Mouse (Mus musculus) retina, adult 2 months (tissue): Measurements from ENCODE around the gene Cfb.
"Not testable (repeated sequence)": the region's sequence is repeated elsewhere in the genome, so short reads cannot be mapped to it uniquely, and the experiment has no call there.

Experiments used
- DNase-seq: peaks from one replicate; pipeline ENCODE4 v3.0.0-alpha.2; 2012; ENCODE audit warnings: low read depth, low spot score

Gene Cfb

GRCm38 (mm10) chr17:34862416-34863081 lies at the start of gene Cfb:
Gene Cfb, minus strand, starts transcription at chr17:34862518.
- DNase-seq = no peak

DNA sequence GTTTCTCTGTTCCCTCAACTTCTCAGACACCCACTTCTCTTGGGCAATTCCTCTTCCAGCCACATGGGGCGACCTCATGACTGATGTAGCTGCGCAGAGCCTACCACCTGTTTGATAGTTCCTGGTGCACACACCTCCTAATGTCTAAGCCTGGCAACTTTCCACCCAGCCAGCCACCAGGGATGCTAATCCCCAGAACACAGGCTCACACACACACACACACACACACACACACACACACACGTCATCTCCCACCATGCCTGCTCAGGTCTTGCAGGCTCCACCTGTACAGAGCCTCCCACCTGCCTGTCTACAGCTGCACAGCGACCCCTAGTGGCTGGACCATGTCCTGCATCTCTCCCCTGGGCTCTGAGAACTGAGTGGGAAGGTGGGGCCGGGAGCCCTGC lies 49.6 kb upstream of the Cfb start:
- DNase-seq = peak; percentile 50

- DNase-seq = no peak
Measured at GRCm38 (mm10) chr17:34910982-34911381, 48.7 kb upstream of the Cfb start.

DNA sequence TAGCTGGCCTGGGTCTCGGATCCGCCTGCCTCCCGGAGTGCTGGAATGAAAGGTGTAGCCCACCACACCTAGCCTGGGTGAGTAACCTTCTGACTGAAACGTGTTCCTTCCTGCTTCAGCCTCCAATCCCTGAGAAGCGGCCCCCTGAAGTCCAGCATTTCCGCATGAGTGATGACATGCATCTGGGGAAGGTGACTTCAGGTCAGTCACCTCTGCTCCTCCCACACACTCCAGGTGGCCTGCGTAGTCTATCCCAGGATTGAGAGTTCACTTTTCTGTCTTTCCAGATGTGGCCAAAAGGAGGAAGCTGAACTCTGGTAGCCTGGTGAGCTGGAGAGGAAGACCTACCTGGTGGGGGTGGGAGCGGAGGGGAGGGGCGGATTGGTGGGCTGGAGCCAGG lies 40.6 kb upstream of the Cfb start:
- no peak for DNase-seq

DNA sequence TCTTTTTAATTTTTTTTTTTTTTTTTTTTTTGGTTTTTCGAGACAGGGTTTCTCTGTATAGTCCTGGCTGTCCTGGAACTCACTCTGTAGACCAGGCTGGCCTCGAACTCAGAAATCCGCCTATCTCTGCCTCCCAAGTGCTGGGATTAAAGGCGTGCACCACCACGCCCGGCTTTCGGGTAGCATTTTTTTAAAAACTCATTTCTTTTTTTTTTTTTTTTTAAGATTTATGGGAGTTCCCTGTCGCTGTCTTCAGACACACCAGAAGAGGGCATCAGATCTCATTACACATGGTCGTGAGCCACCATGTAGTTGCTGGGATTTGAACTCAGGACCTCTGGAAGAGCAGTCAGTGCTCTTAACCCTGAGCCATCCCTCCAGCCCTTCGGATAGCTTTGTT lies 39.6 kb upstream of the Cfb start:
- DNase-seq = not testable (repeated sequence)

DNA sequence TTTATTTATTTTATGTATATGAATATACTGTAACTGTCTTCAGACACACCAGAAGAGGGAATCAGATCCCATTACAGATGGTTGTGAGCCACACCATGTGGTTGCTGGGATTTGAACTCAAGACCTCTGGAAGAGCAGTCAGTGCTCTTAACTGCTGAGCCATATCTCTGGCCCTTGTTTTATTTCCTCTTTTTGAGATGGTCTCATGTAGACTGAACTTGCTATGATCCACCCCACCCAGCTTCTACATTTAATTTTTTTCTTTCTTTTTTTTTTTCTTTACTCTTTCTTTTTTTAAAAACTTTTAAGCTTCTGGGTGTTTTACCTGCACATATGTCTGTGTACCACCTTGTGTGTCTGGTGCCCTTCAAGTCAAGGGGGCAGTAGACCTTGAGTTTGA lies 38.5 kb upstream of the Cfb start:
- not testable (repeated sequence) for DNase-seq

GRCm38 (mm10) chr17:34899890-34900243 lies 37.5 kb upstream of the Cfb start:
- DNase-seq = no peak

- DNase-seq = no peak
Measured at GRCm38 (mm10) chr17:34899053-34899889, 37.0 kb upstream of the Cfb start.

DNA sequence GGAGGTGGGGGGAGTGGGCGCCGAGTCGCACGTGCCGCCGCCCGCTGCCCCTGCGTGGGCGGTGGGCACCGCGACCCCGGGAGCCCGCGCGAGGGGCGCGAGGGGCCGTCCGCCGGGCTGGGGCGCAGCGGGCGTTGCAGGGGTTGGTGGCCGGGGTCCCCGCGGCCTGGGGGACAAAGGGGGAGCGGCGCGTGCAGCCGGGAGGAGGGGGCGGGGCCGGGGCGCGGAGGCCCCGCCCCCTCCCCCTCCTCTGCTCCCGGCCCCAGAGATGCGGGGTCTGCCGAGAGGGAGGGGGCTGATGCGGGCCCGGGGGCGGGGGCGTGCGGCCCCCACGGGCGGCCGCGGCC lies 36.4 kb upstream of the Cfb start:
- no peak for DNase-seq

GRCm38 (mm10) chr17:34898160-34898586 lies 35.9 kb upstream of the Cfb start, which contains the start of the genes C2 and Ehmt2:
Gene C2, minus strand, starts transcription at chr17:34898265.
Gene Ehmt2, plus strand, starts transcription at chr17:34898469.
- DNase-seq = peak; percentile 53

GRCm38 (mm10) chr17:34897373-34898159 lies 35.2 kb upstream of the Cfb start:
- DNase-seq = no peak

- DNase-seq = no peak
Measured at GRCm38 (mm10) chr17:34896366-34896765, 34.0 kb upstream of the Cfb start.

GRCm38 (mm10) chr17:34895724-34896123 lies 33.4 kb upstream of the Cfb start:
- DNase-seq = no peak

DNA sequence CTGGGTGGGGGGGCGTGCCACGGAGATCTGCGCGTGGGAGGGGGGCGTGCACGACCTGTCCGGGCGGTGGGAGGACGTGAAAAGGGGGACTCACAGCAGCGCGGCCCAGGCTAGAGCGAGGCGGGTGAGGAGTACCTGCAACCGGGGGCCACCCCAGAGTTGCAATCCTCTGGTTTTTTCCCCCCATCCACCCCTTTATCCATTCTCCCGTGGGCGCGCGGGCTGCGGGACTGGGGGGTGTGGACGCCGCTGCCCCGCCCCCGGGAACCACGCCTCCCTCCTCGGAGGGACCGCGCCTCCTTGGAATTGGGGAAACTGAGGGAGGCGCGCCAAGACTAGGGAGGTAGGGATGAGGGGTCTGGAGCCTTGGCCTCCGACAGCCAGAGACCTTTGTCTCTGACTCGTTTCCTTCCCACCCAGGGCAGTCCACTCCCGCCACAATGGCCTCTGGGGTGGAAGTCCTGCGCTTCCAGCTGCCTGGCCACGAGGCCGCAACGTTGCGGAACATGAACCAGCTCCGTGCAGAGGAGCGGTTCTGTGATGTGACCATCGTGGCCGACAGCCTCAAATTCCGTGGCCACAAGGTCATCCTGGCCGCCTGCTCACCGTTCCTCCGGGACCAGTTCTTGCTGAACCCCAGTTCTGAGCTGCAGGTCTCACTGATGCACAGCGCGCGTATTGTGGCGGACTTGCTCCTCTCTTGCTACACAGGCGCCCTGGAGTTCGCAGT lies 32.6 kb upstream of the Cfb start:
- DNase-seq = no peak

- DNase-seq = peak; percentile 99
Measured at GRCm38 (mm10) chr17:34894074-34894597, 31.8 kb upstream of the Cfb start.

- no peak for DNase-seq
Measured at GRCm38 (mm10) chr17:34893072-34893824, 30.9 kb upstream of the Cfb start.

DNA sequence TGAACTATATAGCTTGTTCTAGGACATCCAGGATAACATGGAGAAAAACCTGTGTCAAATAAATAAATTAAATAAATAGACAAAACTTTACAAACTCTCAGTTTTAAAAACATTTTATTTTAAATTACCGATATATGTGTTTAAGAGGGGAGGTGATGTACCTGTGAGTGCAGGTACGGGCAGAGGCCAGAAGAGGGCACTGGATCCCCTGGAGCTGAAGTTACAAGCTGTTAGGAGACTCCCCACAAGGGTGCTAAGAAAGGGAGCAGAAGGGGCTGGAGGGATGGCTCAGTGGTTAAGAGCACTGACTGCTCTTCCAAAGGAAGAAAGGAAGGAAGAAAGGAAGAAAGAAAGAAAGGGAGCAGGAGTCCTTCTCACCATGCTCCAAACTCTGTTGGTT lies 29.1 kb upstream of the Cfb start:
- no peak for DNase-seq

DNA sequence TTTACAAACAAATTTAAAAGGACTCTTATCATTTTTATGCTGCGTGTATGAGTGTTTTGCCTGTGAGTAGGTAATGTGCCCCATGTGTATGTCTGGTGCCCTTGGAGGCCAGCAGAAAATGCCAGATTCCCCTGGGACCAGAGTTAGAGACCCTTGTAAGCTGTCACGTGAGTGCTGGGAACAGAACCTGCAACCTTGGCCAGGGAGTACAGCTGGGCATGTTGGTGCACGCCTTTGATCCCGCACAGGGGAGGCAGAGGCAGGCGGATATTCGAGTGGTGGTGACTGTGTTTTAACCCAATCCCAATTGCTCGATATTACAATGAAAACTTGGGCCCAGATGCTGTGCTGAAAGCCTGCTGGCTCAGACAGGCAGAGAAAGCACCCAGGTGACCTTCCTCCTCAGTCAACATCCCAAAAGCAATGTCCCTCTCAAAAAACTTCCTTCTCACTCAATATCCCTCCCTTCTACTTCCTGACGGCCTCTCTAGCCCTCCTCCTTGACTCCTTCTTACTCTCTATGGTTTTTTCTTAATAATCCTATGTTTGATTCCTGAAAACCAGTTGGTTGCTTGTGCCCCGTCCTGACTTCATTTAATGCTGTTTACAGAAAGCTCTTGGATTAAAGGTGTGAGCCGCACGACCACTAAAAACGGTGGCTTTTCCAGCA lies 27.9 kb upstream of the Cfb start:
- DNase-seq = no peak

DNA sequence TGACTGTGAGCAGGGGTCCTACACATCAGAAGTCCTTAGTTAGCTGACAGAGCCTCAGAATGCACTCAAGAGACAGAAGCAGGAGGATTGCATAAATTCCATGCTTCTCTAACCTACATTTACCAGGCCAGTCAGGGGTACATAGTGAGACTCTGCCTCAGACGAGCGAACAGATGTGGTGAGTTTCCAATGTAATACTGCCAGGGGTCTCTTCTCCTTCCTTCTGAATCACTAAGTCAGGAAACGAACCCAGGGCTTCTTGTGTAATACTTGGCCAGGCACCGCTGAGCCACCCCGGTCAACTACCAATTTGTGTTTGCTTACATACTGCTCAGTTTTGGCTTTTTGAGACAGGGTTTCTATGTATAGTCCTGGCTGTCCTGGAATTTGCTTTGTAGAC lies 25.6 kb upstream of the Cfb start:
- no peak for DNase-seq

GRCm38 (mm10) chr17:34885615-34886014 lies 23.3 kb upstream of the Cfb start:
- no peak for DNase-seq
